Mouse (Mus musculus) kidney, adult 18-20 months (tissue): ENCODE data around the gene Trmt1.

Source experiments
- DNase-seq: peaks from one replicate; pipeline ENCODE4 v3.0.0; 2021

Trmt1 gene

DNA sequence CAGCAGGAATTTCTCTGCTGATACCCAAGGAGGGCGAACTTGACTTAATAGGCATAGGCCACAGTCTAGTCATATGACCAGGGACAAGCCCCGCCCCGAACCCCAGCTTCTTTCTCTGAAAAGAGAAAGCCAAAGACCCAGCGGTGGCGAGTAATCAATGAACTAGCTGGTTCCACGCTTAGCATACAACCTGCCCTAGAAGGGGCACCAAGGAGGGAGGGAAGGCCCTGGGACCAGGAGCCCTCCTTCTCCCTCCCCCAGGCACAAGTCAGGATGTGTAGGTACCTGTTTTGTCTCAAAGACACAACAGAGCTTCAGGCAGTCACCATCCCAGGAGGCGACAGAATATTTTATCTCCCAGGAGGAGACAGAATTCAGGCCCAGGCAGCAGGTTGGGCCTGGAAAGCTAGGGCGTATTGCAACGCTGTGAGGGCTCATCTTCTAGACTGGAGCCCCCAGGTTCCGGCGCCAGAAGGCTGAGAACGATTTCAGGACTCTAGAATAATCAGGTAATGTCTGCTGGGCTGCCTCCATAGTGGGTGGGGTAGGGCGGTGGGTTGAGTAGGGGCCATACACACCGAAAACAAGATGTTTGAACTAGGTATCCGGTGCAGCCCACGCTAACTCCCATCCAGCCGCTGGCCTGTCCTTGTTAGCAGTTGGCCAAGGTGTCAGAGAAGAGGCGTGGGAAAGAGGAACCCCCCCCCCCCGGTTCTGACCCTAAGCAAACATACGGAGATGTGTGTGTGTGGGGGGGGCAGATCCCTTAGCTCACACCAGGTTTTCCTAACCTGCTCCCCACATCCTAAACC, at the start of gene Trmt1:
Trmt1 (plus strand) TSS at position 117 of the 812 bp plus-strand sequence.
- peak; percentile 50 for DNase-seq

DNA sequence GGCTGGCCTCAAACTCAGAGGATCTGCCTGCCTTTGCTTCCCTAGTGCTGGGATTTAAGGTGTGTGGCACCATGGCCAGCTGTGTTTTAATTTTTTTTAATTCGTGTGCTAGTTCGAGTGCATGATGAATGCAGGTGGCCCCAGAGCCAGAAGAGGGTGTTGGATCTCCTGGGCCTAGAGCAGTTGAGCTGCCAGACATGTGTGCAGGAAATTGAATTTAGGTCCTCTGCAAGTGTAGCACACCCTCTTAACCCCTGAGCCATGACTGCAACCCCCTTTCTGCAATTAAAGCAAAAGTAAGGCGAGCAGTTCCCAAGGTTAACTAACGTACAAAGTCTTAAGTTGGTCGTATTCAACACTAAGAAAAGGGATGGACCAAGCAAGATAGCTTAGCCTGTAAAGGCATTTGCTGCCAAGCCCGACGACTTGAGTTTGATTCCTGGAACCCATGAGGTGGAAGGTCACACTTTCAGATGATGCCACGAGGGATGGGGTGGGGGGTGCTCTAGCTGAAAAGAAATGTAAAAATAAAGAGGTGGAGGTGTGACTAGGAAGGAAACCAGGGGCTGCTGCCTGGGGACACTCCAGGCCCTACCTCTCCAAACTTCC, 48.1 kb upstream of the Trmt1 start:
- DNase-seq = no peak

- DNase-seq = no peak
These were observed 47.4 kb upstream of the Trmt1 start for GRCm38 (mm10) chr8:84638555-84639161.

GRCm38 (mm10) chr8:84639162-84640009, 46.7 kb upstream of the Trmt1 start:
- peak; percentile 96 for DNase-seq

GRCm38 (mm10) chr8:84640010-84640588, 46.0 kb upstream of the Trmt1 start:
- no peak for DNase-seq

- DNase-seq = no peak
These were observed 45.4 kb upstream of the Trmt1 start for GRCm38 (mm10) chr8:84640617-84641294.

GRCm38 (mm10) chr8:84641578-84642361, 44.3 kb upstream of the Trmt1 start:
- DNase-seq = no peak

GRCm38 (mm10) chr8:84643019-84643418, 43.1 kb upstream of the Trmt1 start:
- DNase-seq = no peak

DNA sequence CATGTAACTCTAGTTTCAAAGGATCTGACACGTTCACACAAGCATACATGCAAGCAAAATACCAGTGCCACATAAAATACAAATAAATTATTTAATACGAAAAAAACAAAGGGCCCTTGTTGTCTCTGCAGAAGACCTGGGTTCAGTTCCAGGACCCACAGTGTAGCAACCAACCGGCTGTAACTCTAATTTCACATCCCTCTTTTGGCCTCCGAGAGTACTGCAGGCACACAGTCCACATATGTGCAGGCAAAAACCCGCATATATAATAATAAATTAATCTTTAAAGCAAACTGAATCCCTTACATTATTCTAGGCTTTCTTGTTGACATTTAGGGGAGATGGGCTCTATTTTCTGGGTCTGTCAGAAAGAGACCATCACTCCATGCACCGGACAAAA, 39.3 kb upstream of the Trmt1 start:
- no peak for DNase-seq

DNA sequence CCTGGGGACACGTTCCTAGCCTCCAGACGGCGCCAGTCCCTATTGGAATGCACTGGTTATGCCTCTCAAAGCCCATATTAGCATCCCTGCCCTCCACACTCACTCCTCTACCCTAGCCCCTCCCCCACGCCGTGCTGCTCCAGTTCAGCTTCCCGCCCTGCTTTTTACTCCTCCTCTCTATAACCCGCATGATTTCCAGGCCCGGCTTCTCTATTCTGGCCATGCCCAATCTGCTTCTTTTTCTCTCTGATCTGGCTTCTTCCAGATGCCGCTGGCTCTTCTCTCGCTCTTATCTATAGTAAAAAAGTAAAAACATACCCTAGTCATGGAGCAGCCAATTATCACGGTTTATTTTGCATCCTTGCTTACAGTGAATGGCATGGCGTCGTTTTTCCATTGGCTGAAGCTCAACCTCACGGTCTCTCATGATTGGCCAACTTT, 38.6 kb upstream of the Trmt1 start:
- no peak for DNase-seq

DNA sequence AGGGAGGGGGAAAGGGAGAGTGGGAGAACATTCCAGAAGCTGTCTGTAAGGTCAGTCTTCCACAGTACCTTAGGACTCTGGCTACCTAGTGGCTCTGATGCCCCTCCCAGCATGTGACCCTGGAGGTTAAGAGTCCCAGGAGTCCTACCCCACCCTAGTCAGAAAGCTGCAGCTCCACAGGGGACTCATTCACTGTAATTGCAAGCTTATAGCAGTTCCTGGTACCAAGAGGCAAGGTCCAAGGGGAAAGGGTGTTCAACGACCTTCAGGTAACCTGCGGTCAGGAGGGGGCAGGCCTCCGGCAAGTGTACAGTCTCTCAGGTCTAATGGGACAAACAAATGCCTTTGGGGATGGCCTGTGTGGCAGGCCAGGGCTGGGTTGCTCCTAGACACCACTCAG, 35.9 kb upstream of the Trmt1 start:
- DNase-seq = no peak

DNA sequence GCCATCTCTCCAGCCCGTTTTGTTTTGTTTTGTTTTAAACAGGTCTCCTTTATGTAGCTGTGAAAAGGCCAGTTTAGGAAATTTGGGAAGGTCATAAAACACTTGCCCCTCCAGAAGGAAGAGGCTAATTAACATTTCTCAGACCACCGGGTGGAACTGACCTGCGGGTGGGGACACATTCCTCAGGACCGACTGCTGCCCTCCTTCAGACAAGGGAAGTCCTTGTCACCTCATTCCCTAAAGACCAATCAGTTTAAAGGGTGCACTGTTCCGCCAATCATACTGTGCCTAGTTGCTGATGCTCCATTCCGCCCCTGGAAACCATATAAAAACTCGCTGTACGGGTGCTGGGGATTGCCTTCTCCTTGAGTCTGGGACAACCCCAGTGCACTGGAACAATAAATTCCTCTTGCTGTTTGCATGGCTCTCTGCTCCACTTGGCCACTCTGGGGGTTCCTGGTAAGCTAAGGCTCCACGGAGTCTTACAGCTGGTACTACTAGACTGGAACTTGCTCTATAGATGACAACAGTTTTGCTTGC, 32.9 kb upstream of the Trmt1 start:
- no peak for DNase-seq

DNA sequence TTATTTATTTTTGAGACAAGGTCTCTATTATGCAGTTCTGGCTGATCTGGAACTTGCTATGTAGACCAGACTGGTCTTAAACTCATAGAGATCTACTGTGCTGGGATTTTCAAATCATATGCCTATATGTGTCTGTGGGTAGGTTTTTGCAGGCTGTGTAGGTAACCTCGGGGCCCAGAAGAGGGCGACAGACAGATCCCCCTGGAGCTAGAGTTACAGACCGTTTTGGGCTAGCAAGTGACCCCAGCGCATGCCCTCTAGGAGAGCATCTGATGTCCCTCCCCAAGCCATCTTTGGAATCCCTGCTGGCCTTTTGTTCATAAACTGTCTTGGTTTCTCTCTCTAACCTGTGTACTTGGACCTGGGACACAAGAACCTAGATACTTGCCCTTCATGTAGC, 31.5 kb upstream of the Trmt1 start:
- no peak for DNase-seq

- DNase-seq = no peak
These were observed 30.5 kb upstream of the Trmt1 start for GRCm38 (mm10) chr8:84655336-84656190.

DNA sequence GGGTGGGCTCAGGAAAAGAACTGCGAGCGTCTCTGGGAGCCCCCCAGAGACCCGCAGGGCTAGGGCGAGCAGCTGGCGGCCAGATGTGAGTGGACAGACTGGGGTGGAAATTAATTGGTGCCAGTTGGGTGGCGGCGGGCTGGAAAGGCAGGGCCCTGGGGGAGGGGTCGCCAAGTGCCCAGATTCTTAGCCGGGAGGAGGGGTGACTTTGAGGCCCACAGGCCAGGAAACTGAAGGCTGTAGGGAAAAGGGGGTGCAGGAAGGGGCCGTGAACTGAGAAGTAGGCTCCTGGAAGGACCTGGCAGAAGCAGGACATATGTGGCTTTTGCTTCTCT, 29.9 kb upstream of the Trmt1 start:
- no peak for DNase-seq

GRCm38 (mm10) chr8:84656641-84657126, 29.4 kb upstream of the Trmt1 start:
- peak; percentile 85 for DNase-seq

GRCm38 (mm10) chr8:84657203-84657602, 28.9 kb upstream of the Trmt1 start:
- DNase-seq = no peak

DNA sequence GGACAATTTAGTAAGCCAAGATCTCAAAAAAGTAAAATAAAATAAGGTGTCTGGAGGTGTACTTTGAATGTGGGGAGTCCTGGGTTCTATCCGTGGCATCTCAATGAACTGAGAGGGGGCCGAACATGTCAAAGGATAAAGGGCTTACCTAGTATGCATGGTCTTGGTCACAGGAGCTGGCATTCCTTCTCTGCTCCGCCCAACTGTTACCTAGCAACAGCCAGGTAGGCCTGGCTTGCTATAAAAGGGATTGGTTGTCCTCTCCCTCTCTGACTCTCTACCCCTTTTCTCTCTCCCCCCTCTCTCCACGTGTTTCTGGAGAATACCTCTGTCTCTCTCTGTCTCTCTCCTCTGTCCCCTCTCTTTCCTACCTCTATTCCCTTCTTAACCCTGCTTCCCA, 28.4 kb upstream of the Trmt1 start:
- peak; percentile 35 for DNase-seq

DNA sequence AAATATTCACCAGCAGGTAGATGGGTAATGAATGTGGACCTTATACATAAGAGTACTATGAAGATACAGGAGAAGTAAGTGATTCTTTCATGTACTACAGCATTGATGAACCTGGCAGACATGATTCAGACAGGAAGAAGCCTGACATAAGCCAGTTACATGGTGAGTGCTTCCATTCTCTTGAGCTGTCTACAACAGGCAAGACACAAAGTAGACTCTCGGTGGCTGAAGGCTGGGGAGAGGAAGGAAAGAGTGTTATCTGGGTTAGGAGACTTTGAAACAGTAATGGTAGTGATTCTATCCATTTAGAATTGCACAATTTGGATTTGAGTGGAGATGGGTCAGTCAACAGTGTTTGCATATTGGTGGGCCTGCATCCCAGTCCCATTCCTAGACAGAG, 27.2 kb upstream of the Trmt1 start:
- no peak for DNase-seq
